Mouse (Mus musculus): ENCODE data around the gene Mfrp.

Gene Mfrp

DNA sequence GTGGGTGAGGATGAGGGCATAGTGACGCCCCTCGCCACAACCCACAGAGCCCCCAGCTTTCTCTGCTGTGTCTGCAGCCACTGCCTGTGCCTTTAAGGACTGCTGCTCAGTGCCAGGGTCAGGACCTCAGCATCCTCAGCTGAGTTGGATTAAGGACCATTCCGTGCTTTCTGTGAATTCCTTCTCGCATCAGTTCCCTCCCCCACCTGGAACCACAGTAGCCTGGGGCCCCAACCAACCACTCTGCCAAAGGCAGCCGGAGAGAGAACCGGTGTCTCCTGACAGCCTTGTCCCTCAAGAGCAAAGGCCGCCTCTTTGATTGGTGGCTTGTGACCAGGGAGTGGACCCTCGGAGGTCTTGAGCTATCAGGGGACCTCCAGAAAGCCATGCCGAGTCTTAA lies at the start of gene Mfrp:
TSS of gene Mfrp (plus strand) at position 240 of the 400 bp plus-strand sequence.
- no peak for DNase-seq (ENCODE audit: low spot score in 2 of 2)

DNA sequence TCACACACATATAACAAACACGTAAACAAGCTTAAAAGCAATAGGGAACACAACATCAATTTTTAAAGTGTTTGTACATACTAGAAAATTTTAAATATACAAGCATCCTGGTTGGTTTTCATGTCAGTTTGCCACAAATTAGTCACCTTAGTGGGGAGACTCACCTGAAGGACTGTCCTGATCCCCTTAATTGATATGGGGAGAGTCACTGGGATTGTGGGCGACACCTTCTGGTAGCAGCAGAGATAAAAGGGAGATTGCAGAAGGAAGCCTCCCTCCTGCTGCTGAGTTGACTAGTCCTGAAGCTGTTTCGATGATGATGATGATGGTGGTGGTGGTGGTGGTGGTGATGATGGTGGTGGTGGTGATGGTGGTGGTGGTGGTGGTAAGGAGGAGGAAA lies 48.7 kb upstream of the Mfrp start:
- DNase-seq (ENCODE audit: low spot score in 2 of 2): no peak

DNA sequence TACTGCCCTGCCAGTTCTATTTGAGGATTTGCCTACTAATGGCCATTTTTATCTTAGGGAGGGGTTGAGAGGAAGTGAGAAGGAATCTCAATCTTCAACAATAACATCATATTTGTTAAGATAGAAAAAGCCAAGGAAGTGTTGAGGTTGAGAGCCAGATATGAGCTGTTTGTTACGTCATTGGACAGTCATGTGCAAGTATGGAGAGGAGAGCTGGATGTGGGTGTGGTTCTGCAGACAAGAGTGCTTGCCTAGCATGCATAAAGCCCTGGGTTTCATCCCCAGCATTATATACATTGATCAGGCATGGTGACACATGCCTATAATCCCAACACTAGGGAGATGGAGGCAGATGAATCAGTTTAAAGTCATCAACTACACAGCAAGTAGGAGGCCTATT lies 47.6 kb upstream of the Mfrp start:
- no peak for DNase-seq (ENCODE audit: low spot score in 2 of 2)

DNA sequence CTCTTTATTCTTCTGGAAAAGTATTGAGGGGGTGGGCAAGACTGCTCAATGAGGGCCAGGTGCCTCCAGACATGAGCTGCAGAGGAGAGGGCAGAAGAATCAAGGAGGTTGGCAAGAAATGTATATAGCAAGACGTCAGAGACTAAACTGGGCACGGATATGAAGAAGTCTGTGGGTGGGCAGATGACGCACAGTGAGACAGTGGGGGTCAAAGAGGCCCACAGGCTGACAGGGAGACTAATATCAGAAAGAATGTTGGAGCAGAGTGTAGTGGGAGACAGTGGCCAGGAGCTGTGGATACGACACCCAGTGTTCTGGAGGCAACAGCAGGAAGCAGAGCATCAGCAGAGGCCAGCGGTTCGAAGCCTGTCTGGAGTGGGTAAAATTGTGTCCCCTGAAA lies 42.9 kb upstream of the Mfrp start:
- DNase-seq (ENCODE audit: low spot score in 2 of 2): no peak

DNA sequence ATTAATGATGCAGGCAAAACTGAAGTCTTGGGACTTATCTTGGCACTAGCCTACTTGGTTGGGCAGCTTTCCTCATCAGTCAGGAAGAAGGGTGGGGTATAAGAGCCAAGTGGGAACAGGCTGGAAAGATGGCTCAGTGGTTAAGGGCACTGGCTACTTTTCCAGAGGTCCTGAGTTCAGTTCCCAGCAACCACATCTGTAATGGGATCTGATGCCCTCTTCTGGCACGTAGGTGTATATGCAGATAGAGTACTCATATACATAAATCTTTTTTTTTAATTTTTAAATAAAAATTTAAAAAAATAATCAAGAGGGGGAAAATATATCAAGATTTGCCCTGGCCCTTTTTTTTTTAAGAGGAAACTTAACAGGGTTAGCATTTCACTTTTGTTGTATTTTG lies 36.4 kb upstream of the Mfrp start:
- no peak for DNase-seq (ENCODE audit: low spot score in 2 of 2)

DNA sequence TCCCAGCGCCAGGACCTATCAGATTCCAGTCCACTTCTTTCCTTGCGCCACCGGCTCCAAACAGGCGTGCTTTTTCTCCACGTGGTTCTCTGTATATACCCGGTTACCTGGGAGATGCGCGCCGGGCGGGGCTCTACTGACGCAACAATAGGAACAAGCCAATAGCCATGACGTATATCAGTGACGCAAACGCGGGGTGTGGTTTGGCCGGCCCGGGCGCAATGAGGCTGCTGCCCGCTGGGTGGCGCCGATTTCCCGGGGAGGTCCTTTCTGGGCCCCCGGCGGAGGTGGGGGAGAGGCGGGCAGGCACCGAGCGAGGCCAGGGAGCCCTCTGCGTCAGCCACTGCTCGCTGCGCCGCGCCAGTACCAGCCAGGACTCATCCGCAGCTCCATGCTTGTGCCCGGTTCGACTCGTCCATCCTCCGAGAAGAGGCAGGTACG lies 34.7 kb upstream of the Mfrp start, which contains the start of gene Usp2:
TSS of gene Usp2 (plus strand) at position 237 of the 441 bp plus-strand sequence.
- peak; percentile 99 for DNase-seq (ENCODE audit: low spot score in 2 of 2)

DNA sequence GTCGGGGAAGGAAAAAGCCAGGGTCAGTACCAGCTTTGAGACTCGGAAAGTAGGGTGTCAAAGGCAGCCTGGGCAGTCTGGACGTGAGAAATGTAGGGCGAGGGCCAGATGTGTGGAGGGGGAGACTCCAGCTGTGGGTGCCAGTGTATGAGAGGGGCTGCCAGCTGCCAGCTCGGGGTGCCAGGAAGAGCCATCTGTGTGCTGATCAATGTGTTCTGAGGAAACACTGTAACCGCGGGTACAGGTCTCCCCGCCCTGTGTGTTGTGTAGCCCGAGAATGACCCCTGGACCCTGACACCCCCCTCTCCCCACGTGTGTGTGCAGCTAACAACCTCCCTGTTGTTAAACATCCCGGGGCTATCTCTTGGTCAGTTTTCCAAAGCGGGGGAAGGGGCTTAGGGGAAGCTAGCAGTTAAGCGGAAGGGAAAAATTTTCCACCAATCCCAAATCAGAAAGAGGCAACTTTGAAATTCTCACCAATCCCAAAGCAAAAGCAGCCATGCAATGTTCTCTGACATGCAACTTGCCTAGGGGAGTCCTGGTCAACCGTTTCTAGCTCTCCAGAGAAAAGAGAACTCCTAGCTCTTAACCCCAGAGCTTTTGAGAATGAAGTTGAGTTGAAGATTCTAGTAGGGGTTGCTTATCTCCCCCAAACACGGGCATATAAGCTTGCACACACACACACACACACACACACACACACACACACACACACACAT lies 34.1 kb upstream of the Mfrp start:
- DNase-seq (ENCODE audit: low spot score in 2 of 2): no peak

DNA sequence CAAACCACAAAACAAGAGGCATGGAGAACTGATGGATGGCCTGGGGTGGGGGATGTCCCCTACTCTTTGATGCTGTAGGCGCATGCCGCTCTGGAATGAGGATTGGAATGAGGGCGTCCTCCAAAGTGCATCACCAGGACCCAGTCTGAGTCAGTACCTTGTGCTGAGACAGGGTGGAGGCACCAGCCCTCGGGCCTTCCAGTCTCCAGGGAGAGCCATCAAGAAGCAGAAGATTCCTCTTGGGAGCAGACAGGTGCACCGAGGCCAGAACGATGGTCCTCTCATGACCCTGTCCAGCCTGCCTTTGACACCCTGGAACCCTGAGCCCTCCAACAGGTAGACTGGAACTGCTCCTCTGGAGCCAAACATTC lies 33.6 kb upstream of the Mfrp start:
- DNase-seq (ENCODE audit: low spot score in 2 of 2): no peak

DNA sequence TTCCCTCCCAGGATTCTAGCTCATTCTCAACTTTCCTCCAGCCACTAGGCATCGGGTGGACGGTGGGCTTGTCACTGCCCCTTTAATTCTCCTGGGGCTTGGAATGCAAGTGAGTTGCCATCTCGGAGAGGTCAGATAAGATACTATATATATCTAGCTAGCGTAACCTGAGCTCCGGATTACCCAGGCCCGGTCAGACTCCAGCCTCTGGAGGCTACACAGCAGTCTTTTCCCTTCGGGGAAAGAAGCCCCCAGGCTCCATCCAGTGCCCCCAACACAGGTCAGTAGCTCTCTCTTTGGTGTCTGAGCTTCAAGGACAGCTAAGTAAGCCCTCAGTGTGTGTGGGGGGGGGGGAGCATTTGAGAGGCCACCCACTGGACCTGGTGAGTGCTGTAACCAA lies 32.3 kb upstream of the Mfrp start:
- DNase-seq (ENCODE audit: low spot score in 2 of 2): no peak

DNA sequence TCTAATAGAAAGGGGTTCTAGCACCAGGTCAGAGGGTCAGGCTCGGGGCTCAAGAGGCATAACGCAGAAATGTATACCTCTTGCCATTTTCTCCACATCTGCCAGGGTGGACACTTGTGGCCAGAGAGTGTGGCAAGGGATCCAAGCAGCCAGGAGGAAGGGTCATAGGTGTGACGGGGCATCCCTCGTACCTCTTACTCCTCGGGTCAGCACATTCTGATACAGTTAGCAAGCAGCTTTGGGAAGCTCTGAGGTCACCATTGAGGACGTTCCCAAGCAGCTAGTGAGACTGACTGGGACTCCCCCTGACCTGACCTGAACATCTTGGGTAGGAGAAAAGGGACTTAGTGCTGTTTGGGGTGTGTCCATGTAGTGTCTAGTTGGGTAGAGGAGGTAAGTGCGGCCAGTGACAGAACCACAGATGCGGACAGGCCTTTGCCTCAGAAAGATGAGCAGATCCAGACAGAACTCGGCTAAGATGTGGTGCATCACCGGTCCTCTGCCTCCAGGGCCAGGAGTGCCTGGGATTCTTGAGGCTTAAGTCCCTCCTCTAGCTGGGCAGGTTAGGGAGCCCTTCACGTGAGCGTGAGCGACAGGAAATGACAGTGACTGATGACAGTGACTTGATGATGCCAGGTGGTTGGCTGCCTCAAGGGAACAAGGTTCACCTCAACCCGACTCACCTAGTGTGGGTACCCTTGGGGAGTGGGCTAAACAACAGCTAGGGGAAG lies 31.3 kb upstream of the Mfrp start:
- DNase-seq (ENCODE audit: low spot score in 2 of 2): peak in 1 of 2 experiments; percentile 5

DNA sequence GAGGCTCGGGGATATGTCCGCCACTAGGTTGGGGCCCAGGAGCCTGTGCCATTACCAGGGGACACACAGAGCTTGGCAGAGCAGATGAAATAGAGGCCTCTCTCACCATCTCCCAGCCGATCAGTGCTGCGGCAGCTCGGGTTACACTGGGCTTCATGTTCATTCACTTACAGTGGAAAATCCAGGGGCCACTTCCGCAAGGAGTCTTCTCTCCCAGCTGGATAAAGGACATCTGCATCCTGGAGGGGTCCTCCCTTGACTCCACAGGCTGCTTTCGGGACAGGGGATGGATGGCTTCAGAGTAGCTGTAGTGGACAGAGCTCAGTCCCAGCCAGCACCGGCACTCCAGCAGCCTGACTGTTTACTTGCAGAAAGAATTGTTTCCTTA lies 30.7 kb upstream of the Mfrp start:
- peak in 1 of 2 experiments; percentile 5 for DNase-seq (ENCODE audit: low spot score in 2 of 2)

DNA sequence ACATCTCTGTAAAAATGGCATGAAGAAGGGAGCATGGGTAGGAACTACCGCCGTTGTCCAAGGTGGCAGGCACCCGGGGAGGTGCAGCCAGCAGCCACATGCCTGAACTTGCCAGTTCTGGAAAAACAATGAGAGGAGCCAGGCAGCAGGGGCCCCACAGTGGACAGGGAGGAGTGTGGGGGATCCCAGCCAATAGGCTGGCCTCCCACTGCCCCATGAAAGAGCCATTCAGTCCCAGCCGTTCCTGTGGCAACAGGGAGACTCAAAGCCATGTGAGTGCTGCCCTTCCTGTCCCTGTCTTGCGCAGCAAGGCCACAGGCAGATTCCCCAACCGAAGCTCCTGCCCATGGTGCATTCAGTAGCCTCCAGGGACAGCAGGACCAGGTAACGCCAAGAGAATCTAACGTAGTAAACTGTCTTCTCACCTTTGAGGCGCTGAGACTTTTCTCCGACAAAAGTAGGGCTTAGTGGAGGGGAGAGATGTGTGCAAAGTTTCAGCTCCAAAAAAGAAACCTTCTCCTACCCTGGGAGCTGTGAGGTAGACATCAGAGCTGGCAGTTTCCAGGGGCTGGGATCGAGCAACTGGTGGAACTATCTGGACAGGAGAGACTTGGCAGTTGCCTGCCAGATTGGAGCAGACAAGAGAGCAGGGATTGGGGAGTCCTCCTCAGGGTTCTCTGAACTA lies 29.5 kb upstream of the Mfrp start:
- DNase-seq (ENCODE audit: low spot score in 2 of 2): peak in 1 of 2 experiments; percentile 44

DNA sequence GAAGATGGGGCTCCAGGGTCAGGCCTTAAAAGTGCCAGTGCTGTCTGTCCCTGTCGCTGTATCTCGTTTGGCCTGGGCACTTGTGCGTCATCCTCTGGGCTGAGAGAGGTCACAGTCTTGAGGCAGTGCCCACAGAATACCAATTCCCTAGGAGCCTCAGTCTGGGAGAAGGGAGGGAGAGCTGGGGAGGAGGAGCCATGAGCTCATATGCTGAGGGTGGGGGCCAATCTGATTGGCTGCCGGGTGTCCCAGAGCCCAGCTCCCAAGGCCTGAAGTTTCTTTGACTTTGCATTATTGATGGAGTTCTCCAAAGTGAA lies 29.0 kb upstream of the Mfrp start:
- DNase-seq (ENCODE audit: low spot score in 2 of 2): peak in 1 of 2 experiments; percentile 29

DNA sequence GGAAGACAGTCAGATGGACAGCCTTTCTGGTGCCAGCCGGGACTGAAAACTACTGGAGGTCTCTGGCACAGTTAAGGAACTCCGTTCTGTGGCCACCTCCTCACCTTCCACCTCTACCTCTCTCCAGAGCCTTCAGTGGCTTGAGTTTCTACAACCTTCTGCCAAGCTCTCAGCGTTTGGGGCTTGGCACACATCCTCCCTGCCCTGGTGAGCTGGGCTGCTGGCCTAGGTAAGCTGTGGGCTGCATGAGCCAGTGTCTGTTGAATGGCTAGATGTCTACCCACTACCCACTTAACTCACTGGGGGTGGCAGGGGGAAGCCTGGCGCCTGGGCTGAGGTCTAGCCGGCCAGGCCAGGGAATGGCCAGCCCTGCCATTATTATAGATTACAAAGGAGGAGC lies 28.4 kb upstream of the Mfrp start:
- no peak for DNase-seq (ENCODE audit: low spot score in 2 of 2)

DNA sequence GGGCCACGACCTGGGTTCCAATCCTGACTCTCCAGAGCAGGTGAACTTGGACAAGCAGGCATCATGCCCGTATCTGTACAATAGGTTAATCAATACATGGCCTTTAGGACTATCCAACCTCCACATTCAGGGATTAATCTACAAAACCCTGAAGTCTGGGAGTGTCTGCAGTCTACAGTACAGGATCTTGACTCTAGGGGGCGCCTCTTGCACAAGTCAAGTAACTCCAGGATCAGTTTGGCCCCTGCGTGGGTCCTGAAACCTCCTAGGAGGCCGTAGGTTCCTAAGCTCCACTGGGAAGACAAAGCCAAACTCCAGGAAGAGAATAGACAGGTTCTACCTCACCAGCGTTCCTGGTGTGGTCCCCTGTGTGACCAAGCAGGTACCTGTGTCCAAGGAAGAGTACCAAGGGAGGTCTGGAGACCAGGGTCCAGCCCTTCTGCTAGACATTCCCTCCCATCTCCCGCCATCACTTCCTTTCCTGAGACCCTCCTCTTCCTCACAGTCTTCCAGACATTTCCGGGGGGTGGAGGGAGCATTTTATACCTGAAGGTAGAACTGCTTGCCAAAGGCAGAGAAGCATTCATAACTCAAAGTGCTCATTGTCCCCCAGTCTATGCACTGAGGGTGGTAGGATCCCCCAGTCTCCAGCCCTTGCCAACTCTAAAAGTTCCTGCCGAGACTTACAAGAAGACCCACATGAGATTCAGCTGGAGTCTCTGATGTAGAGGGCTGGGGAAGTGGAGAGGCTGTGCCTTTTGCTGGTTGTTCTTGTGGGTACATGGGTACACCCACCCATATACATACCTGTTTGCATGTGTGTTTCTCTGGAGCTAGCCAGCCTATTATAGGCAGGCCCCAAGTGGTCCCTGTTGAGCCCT lies 26.9 kb upstream of the Mfrp start:
- DNase-seq (ENCODE audit: low spot score in 2 of 2): no peak

DNA sequence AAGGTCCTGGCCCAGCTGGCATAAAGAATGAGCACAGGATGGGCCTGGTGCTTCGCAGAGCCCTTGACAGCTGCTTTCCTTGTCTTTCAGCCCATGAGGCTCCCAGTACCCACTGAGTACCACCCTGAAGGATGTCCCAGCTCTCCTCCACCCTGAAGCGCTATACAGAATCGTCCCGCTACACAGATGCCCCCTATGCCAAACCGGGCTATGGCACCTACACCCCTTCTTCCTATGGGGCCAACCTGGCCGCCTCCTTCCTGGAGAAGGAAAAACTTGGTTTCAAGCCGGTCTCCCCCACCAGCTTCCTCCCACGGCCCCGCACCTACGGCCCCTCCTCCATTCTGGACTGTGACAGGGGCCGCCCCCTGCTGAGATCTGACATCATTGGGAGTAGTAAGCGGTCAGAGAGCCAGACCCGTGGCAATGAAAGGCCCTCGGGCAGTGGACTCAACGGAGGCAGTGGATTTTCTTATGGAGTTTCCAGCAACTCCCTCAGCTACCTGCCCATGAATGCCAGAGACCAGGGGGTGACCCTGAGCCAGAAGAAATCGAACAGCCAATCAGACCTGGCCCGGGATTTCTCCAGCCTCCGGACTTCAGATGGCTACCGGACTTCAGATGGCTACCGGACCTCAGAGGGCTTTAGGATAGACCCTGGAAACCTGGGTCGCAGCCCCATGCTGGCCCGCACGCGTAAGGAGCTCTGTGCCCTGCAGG lies 26.1 kb upstream of the Mfrp start:
- DNase-seq (ENCODE audit: low spot score in 2 of 2): no peak

DNA sequence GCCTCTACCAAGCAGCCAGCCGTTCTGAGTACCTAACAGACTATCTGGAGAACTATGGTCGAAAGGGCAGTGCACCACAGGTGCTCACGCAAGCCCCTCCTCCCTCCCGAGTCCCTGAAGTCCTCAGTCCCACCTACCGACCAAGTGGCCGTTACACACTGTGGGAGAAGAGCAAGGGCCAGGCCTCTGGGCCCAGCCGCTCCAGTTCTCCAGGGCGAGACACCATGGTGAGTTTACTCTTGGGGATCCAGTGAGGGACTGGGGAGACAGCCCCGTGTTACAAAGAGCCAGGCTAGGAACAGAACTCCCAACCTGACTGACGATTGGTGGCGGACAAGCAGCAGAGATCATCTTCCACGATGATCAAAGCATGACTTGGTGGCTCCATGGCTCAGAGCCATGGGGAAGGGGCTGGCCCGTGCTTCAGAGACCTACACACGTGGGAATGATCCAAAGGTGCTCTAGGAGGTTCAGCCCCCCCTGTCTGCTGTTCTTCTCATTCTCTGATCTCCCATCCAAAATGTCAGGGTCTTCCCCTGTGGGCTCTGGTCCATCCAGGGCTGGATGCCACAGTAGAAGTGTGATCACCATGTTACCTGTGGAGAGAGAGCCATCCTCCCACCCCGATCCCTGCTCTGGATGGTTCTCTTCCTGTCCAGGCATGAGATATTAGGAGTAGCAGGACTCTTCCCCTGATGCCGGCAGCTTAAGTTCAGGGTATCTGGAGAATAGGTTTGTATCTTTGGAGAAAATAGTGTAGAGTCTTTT lies 25.3 kb upstream of the Mfrp start:
- no peak for DNase-seq (ENCODE audit: low spot score in 2 of 2)

DNA sequence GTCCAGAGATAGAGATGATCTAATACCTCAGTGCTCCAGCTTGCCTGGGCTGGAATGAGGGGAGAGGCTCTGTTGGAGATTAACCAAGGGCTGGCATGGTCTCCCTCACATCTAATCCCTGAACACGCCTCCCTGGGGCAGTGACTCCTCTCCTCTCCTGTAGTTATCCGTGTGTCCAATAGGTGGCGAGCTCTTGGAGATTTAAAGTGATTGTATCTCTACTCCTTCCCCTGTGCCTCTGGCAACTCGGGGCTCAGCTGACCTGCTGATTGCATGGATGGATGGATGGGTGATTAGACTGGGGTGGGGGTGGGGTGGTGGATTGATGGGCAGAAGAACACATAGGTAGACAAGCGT lies 24.8 kb upstream of the Mfrp start:
- DNase-seq (ENCODE audit: low spot score in 2 of 2): no peak

DNA sequence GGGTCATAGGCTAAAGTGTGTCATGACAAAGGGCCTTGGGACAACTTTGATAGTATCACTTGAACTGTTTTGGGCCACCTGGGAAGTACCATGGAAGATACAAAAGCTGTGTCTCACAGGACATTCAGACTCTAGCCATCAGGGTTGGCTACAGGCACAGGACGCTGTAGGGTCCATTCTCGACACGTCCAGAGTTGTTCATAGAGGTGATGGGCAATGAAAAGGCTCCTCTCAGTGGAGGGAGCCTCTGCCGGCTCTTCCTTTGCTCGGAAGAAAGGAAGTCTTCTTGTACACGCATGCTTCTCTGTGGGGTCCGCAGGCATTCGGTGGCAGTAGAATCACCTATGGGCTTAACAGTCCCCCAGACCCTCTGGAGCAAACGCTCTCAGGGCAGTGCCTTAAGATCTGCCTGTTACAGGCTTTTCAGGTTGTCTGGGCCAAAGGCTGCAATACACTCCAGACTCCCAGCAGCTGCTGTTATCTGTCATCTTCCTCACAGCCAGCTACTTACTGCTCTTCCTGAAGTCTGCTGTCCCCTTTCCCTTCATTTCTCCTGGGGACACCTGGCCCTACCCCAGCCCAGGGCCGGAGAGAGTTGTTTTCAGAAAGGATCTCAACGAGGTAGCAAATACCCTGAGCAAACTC lies 24.1 kb upstream of the Mfrp start:
- no peak for DNase-seq (ENCODE audit: low spot score in 2 of 2)

DNA sequence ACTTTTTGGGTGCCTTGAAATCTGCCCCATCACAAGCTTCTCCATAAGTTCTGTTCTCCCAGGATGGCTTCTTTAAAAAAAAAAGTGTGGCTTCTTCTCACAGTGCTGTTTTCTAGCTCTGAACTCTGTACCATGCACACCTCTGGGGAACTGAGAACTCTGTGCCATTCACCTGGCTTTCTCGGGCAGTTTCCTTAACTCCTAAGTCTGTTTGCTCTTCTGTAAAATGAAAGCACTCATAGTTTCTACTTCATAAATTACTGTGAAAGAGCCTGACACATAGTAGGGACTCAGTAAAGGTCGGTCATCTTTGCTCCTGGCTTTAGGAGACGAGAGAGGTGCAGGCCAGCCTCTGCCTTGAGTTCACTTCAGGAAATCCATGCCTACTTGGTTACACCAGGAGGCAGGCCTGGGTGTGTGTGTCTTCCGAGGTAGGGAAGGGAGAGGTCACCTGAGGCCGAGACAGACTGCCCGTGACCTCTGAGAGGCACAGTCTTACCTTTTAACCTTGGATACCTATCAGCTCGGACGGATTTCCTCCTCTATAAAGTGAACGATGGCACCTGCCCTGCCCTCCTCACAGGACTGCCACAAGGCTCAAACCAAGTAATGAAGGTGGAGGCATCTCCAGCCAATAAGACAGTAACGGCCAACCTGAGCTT lies 23.3 kb upstream of the Mfrp start:
- DNase-seq (ENCODE audit: low spot score in 2 of 2): no peak

All from frontal cortex, postnatal 10 days (tissue).